Mouse (Mus musculus): ENCODE measurements at regions not wholly inside any gene's neighbourhood (a gene's known extent, or its start where the extent isn't known, plus 50 kb on each side); places are given as distances from the start of the nearest gene placed in this dataset.

GRCm38 (mm10) chr1:35978766-35979165, 89.4 kb upstream of the Hs6st1 start:
- DNase-seq, result no peak

- DNase-seq, result no peak
These were observed 87.0 kb upstream of the Hs6st1 start for GRCm38 (mm10) chr1:35981226-35981625.

- peak; percentile 15 to 36 for DNase-seq
These were observed 84.8 kb upstream of the Hs6st1 start for GRCm38 (mm10) chr1:35983361-35983760.

- DNase-seq, result no peak
These were observed 82.9 kb upstream of the Hs6st1 start for GRCm38 (mm10) chr1:35985318-35985717.

- no peak for DNase-seq
These were observed 81.5 kb upstream of the Hs6st1 start for GRCm38 (mm10) chr1:35986666-35987065.

- DNase-seq, result no peak
These were observed 75.8 kb upstream of the Hs6st1 start for GRCm38 (mm10) chr1:35992227-35992909.

GRCm38 (mm10) chr1:35992937-35993336, 75.3 kb upstream of the Hs6st1 start:
- no peak for DNase-seq

- DNase-seq, result peak; percentile 15 to 57
These were observed 72.5 kb upstream of the Hs6st1 start for GRCm38 (mm10) chr1:35995691-35996090.

- DNase-seq, result no peak
These were observed 66.9 kb upstream of the Hs6st1 start for GRCm38 (mm10) chr1:36001319-36001718.

- no peak for DNase-seq
These were observed 66.4 kb upstream of the Hs6st1 start for GRCm38 (mm10) chr1:36001821-36002220.

GRCm38 (mm10) chr1:36003592-36003991, 64.6 kb upstream of the Hs6st1 start:
- DNase-seq, result no peak

GRCm38 (mm10) chr1:36008598-36008997, 59.6 kb upstream of the Hs6st1 start:
- no peak for DNase-seq

- DNase-seq, result no peak
These were observed 59.1 kb upstream of the Hs6st1 start for GRCm38 (mm10) chr1:36009010-36009619.

GRCm38 (mm10) chr1:36010151-36010550, 58.0 kb upstream of the Hs6st1 start:
- DNase-seq, result no peak

- no peak for DNase-seq
These were observed 57.4 kb upstream of the Hs6st1 start for GRCm38 (mm10) chr1:36010834-36011233.

- DNase-seq, result no peak
These were observed 56.0 kb upstream of the Hs6st1 start for GRCm38 (mm10) chr1:36012081-36012765.

GRCm38 (mm10) chr1:36013823-36014341, 54.3 kb upstream of the Hs6st1 start:
- no peak for DNase-seq

GRCm38 (mm10) chr1:36014372-36014771, 53.8 kb upstream of the Hs6st1 start:
- DNase-seq, result no peak

GRCm38 (mm10) chr1:36015210-36015609, 53.0 kb upstream of the Hs6st1 start:
- DNase-seq, result no peak

- DNase-seq, result no peak
These were observed 51.6 kb upstream of the Hs6st1 start for GRCm38 (mm10) chr1:36016566-36016965.

- DNase-seq, result no peak
These were observed 51.1 kb upstream of the Hs6st1 start for GRCm38 (mm10) chr1:36017061-36017461.

GRCm38 (mm10) chr1:36017656-36018055, 50.5 kb upstream of the Hs6st1 start:
- no peak for DNase-seq

Measured in thymus, postnatal 36 days (tissue).